Mouse (Mus musculus): ENCODE data around the gene Lcp1. TPM values are rescaled to one million over a fixed set of nuclear protein-coding genes. Genes with fewer than 3 reads are reported as not detected.

The Lcp1 gene
- polyA plus RNA-seq, 1 experiment from 2014 or later, result 36.1 TPM

DNA sequence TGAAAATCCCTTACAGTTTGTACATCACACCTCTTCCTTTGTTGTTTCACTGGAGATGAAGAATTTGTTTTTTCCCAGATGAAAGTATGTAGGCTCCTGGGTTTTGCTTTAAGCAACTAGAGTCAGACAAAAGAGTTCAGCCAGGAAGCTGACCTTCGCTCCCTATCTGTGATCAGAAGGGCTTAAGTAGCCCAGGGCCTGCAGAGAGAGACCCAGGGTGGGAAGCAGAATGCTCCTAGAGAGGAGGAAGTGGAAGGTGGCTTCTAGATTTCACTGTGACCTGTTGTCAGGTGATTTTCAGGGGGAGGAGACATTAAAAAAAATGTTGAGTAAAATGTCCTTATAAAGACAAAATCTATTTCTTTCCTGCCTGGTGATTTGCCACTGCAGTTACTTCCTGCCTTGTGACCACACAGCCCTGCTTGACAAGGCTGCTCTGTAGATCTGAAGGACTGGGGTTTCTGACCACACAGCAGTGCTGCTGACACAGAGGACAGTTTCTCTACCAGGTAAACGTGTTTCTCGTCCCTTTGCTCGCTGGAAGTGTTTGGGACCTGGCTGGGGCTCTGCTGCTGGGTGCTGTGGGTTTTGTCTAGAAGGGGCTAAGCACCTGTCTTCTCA, 45.6 kb downstream of the Lcp1 start:
- Histone ChIP-seq H3K9me3 (replicated peaks) (no peaks in the 10 kb centered on the region), H3K9ac (no peak overlapping the region), H3K36me3 (no peaks in the 10 kb centered on the region), H3K27me3 (replicated peaks) (no peaks in the 10 kb centered on the region), H3K4me3 (no peak overlapping the region), H3K4me1 (replicated peaks) (peaks cover 12% of the 10 kb centered on the region; the same call in 1 of the 2 replicates), H3K4me2 (no peak overlapping the region), H3K27ac (ENCODE audit: poor library complexity, severe bottlenecking) (peak overlapping the region; percentile 27; the same call in 1 of the 2 replicates)
- ATAC-seq (ENCODE audit: insufficient number of reproducible peaks, low FRiP score), result no peak
- WGBS, result 48% methylated on average over 4 of the region's 4 CpGs

GRCm38 (mm10) chr14:75177400-75177799, 46.5 kb downstream of the Lcp1 start:
- ATAC-seq (ENCODE audit: insufficient number of reproducible peaks, low FRiP score), result no peak
- Histone ChIP-seq H3K27ac (ENCODE audit: poor library complexity, severe bottlenecking) (no peak overlapping the region), H3K9ac (no peak overlapping the region), H3K36me3 (no peaks in the 10 kb centered on the region), H3K4me3 (no peak overlapping the region), H3K27me3 (replicated peaks) (no peaks in the 10 kb centered on the region), H3K4me1 (replicated peaks) (peaks cover 14% of the 10 kb centered on the region), H3K4me2 (no peak overlapping the region), H3K9me3 (replicated peaks) (no peaks in the 10 kb centered on the region)
- WGBS, result 74% methylated on average over 3 of the region's 3 CpGs

DNA sequence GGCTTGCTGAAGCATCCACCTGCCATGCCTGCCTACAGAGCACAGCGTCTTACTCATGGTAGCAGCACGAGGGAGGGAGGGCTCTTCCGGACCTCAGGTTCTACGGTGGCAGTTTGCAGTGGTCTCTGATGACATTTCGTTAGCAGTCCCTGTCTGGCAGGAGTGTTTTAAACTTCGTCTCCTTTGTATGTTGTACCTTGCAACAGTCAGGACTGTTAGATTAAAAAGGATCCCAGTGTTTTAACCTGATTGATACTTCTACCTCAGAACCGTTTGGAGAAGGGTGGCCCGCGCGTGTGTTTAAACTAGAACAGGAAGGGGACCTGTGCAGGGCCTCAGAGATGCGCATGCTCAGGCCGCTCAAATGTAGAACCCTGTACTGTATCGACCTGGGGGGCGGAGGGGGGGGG, 47.5 kb downstream of the Lcp1 start:
- Histone ChIP-seq H3K27ac (ENCODE audit: poor library complexity, severe bottlenecking) (no peak overlapping the region), H3K4me1 (replicated peaks) (peaks cover 18% of the 10 kb centered on the region), H3K9me3 (replicated peaks) (no peaks in the 10 kb centered on the region), H3K9ac (no peak overlapping the region), H3K4me3 (no peak overlapping the region), H3K4me2 (no peak overlapping the region), H3K36me3 (no peaks in the 10 kb centered on the region), H3K27me3 (replicated peaks) (no peaks in the 10 kb centered on the region)
- WGBS, result 77% methylated on average over 14 of the region's 14 CpGs
- no peak for ATAC-seq (ENCODE audit: insufficient number of reproducible peaks, low FRiP score)

DNA sequence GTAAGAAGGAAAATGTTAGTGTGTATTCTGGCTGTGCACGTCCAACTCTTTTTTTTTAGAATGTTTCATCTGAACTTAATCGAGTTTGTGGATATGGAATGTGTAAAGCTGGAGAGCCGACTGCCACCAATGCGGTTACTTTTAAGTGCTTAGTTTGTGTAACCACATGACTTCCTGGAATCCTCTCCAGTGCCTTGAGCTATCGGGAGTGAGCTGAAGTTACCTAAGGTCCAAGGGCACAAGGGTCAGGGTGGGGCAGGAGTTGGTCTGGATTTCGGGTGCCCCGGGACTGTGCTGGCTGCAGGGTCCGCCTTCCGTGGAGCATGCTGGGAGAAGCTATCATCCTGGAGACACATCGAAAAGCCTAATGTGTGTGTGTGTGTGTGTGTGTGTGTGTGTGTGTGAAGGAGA, 47.9 kb downstream of the Lcp1 start:
- Histone ChIP-seq H3K9me3 (replicated peaks) (no peaks in the 10 kb centered on the region), H3K9ac (no peak overlapping the region), H3K4me2 (no peak overlapping the region), H3K27ac (ENCODE audit: poor library complexity, severe bottlenecking) (no peak overlapping the region), H3K4me3 (no peak overlapping the region), H3K36me3 (no peaks in the 10 kb centered on the region), H3K27me3 (replicated peaks) (no peaks in the 10 kb centered on the region), H3K4me1 (replicated peaks) (peaks cover 18% of the 10 kb centered on the region)
- ATAC-seq (ENCODE audit: insufficient number of reproducible peaks, low FRiP score), result no peak
- WGBS, result 60% methylated on average over 10 of the region's 10 CpGs

- Histone ChIP-seq H3K9me3 (replicated peaks) (no peaks in the 10 kb centered on the region), H3K4me1 (replicated peaks) (peaks cover 18% of the 10 kb centered on the region), H3K9ac (no peak overlapping the region), H3K4me3 (no peak overlapping the region), H3K27me3 (replicated peaks) (no peaks in the 10 kb centered on the region), H3K36me3 (no peaks in the 10 kb centered on the region), H3K27ac (ENCODE audit: poor library complexity, severe bottlenecking) (no peak overlapping the region), H3K4me2 (no peak overlapping the region)
- ATAC-seq (ENCODE audit: insufficient number of reproducible peaks, low FRiP score), result no peak
- WGBS, result 75% methylated on average over 20 of the region's 20 CpGs
Measured at GRCm38 (mm10) chr14:75179255-75179963, 48.5 kb downstream of the Lcp1 start.

DNA sequence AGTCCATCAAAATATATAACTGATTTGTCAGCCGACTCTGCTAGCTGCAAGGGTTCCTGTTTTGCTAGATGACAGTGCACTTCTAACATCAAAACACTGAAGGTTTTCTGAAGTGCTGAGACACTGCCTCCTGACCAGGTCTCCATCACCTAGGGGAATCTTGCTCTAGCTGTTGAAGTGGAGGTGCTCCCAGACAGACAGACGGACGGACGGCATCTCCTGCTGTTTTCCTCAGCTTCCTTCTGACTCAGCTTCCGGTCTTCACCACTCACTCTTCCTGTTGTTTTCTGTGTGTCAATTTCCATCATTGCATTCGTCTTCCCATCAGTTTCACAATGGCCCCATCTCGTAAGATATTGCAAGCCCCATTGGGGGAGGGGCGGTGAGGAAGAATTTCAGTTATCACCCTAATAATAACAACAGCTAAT, 49.7 kb downstream of the Lcp1 start:
- no peak overlapping the region for H3K4me3 ChIP-seq
- H3K27ac ChIP-seq (ENCODE audit: poor library complexity, severe bottlenecking), result no peak overlapping the region
- no peaks in the 10 kb centered on the region for H3K27me3 ChIP-seq (replicated peaks)
- H3K36me3 ChIP-seq, result no peaks in the 10 kb centered on the region
- no peaks in the 10 kb centered on the region for H3K9me3 ChIP-seq (replicated peaks)
- no peak for ATAC-seq (ENCODE audit: insufficient number of reproducible peaks, low FRiP score)
- no peak overlapping the region for H3K9ac ChIP-seq
- WGBS, result 79% methylated on average over 8 of the region's 8 CpGs
- H3K4me1 ChIP-seq (replicated peaks), result peaks cover 18% of the 10 kb centered on the region
- H3K4me2 ChIP-seq, result no peak overlapping the region

DNA sequence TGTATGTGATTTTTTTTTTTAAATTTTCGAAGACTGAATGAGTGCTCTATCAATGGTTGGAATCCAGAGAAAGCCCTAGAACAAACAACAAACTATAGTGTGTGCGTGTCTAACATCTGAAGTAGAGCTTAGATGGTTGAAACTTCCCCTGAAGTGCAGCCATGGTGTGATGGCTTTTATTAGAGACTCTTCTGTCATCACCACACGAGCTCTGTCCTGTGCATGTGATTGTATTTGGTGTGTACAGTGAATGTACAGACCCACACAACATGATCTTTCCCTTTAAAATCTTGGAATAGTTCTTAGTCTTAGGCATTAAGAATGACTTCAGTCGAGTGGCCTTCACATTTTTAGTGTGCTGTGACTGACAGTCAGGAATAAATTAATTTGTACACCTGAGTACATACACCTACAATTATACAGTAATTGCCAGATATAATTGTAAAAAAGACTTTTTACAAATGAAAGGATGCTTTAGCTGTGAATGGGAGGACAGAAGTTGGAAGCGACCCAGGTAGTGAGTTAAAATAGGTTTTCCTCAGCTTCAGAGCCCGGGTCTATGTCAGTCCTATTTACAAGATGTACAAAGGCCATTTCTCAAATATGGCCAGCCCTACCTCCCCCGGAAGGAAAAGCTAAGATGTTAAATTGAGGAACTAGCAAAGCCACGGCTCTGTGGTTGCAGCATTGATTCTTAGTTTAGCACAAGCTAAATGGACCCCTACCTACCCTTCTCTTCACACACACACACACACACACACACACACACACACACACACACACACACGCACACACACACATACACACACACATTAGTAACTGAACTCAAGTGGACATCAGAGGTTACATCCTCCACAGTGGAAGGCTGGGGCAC, 50.4 kb downstream of the Lcp1 start:
- Histone ChIP-seq H3K27ac (ENCODE audit: poor library complexity, severe bottlenecking) (no peak overlapping the region), H3K4me2 (no peak overlapping the region), H3K4me1 (replicated peaks) (peaks cover 19% of the 10 kb centered on the region), H3K27me3 (replicated peaks) (no peaks in the 10 kb centered on the region), H3K4me3 (no peak overlapping the region), H3K9me3 (replicated peaks) (no peaks in the 10 kb centered on the region), H3K9ac (no peak overlapping the region), H3K36me3 (no peaks in the 10 kb centered on the region)
- 76% methylated on average over 9 of the region's 9 CpGs for WGBS
- no peak for ATAC-seq (ENCODE audit: insufficient number of reproducible peaks, low FRiP score)

DNA sequence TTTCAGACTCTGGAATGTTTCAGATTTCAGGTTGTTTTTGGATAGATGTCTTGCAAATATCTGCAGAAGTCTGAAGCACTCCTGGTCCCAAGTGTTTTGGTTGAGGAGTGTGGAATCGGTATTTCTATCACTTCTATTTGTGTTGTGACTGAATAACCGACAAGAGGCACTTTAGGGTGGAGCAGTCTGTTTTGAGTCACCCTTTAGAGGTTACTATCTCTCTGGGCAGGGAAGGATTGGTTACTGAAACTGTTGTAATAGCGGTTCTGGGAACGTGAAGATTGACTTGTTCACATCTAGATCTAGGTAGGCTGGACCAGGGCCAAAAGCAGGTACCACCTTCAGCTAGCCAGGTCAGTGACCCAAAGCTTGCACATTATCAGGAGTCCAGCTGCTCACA, 51.5 kb downstream of the Lcp1 start:
- Histone ChIP-seq H3K4me1 (replicated peaks) (peaks cover 14% of the 10 kb centered on the region), H3K27ac (ENCODE audit: poor library complexity, severe bottlenecking) (no peak overlapping the region), H3K4me2 (no peak overlapping the region), H3K27me3 (replicated peaks) (no peaks in the 10 kb centered on the region), H3K4me3 (no peak overlapping the region), H3K9me3 (replicated peaks) (no peaks in the 10 kb centered on the region), H3K9ac (no peak overlapping the region), H3K36me3 (no peaks in the 10 kb centered on the region)
- ATAC-seq (ENCODE audit: insufficient number of reproducible peaks, low FRiP score), result no peak
- WGBS, result 36% methylated on average over 4 of the region's 4 CpGs

DNA sequence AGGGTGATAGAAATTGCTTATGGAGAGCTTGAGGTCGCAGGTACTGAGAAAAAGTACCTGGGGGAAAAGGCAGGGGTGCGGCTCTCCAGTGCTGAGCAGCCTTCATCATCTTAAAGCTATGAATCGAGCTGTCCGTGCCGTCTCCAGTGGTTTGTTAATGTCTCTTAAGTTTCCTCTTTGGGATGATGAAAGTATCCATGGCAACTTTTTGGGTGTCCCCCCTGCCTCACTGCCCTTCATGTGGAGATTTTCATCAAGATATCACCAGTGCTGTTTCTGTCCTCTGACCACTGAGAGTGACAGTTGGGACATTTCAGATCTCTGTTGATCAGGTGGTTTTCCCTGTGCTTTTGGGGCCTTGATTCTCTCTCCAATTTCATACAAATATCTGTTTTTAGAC, 51.9 kb downstream of the Lcp1 start:
- Histone ChIP-seq H3K36me3 (no peaks in the 10 kb centered on the region), H3K4me2 (no peak overlapping the region), H3K27ac (ENCODE audit: poor library complexity, severe bottlenecking) (no peak overlapping the region), H3K4me3 (no peak overlapping the region), H3K9me3 (replicated peaks) (no peaks in the 10 kb centered on the region), H3K9ac (no peak overlapping the region), H3K27me3 (replicated peaks) (no peaks in the 10 kb centered on the region), H3K4me1 (replicated peaks) (peaks cover 14% of the 10 kb centered on the region)
- 84% methylated on average over 5 of the region's 5 CpGs for WGBS
- ATAC-seq (ENCODE audit: insufficient number of reproducible peaks, low FRiP score), result no peak

GRCm38 (mm10) chr14:75184069-75184790, 53.3 kb downstream of the Lcp1 start:
- Histone ChIP-seq H3K4me3 (no peak overlapping the region), H3K4me2 (no peak overlapping the region), H3K27ac (ENCODE audit: poor library complexity, severe bottlenecking) (no peak overlapping the region), H3K36me3 (no peaks in the 10 kb centered on the region), H3K9me3 (replicated peaks) (no peaks in the 10 kb centered on the region), H3K9ac (no peak overlapping the region), H3K27me3 (replicated peaks) (no peaks in the 10 kb centered on the region), H3K4me1 (replicated peaks) (peaks cover 14% of the 10 kb centered on the region)
- no peak for ATAC-seq (ENCODE audit: insufficient number of reproducible peaks, low FRiP score)
- WGBS, result 84% methylated on average over 4 of the region's 4 CpGs
